Mouse (Mus musculus): ENCODE data around the gene Myl9.

- TF ChIP-seq USF1 (IDR thresholded peaks at IDR 0.05; ENCODE audit: low read depth) (no peak), CTCF (IDR thresholded peaks at IDR 0.05; ENCODE audit: control insufficient read depth, insufficient read depth, insufficient read length) (no peak), MAX (IDR thresholded peaks at IDR 0.05) (no peak)
Measured at GRCm38 (mm10) chr2:156760843-156761505, 14.2 kb upstream of the Myl9 start.

Measured in C2C12 (cell line).